Mouse (Mus musculus) kidney, embryonic 14.5 days (tissue): ENCODE results near the gene Ahdc1. TPM values are rescaled to one million over a fixed set of nuclear protein-coding genes. Genes with fewer than 3 reads are reported as not detected.

Experiments
- ATAC-seq: fragments of 200-750 bp; cut with Nextera tagmentation; 2 replicates; pipeline ENCODE4 v1.8.0; 2017; ENCODE audit warnings: moderate number of reproducible peaks, mild to moderate bottlenecking, moderate TSS enrichment, moderate library complexity; ENCODE audit not compliant: low FRiP score, low TSS enrichment
- H3K27ac ChIP-seq: fragments of 300-500 bp; sonication (generic); 2 replicates; pipeline ENCODE4 v1.5.1; 2014; ENCODE audit warnings: low read depth, mild to moderate bottlenecking, low read length, moderate library complexity, mixed read lengths
- H3K27me3 ChIP-seq: fragments of 300-500 bp; sonication (generic); 2 replicates; pipeline ENCODE4 v1.6.1; 2014; ENCODE audit warnings: mild to moderate bottlenecking, low read length; ENCODE audit not compliant: control insufficient read depth, insufficient read depth
- H3K36me3 ChIP-seq: fragments of 300-500 bp; sonication (generic); 2 replicates; pipeline ENCODE4 v1.6.1; 2014; ENCODE audit warnings: low read length, mixed read lengths; ENCODE audit not compliant: control insufficient read depth, insufficient read depth
- H3K4me1 ChIP-seq: fragments of 300-500 bp; sonication (generic); 2 replicates; pipeline ENCODE4 v1.6.1; 2014; ENCODE audit warnings: low read length, mixed read lengths; ENCODE audit not compliant: control insufficient read depth, insufficient read depth
- H3K4me2 ChIP-seq: fragments of 300-500 bp; sonication (generic); replicated peaks from 2 replicates; pipeline ENCODE4 v1.6.1; 2014; ENCODE audit warnings: low read depth, mild to moderate bottlenecking, low read length
- H3K4me3 ChIP-seq: fragments of 300-500 bp; sonication (generic); 2 replicates; pipeline ENCODE4 v1.5.1; 2014; ENCODE audit warnings: mild to moderate bottlenecking, low read length
- H3K9ac ChIP-seq: fragments of 300-500 bp; sonication (generic); 2 replicates; pipeline ENCODE4 v1.6.1; 2014; ENCODE audit warnings: low read depth, mild to moderate bottlenecking, low read length, moderate library complexity
- H3K9me3 ChIP-seq: fragments of 300-500 bp; sonication (generic); 2 replicates; pipeline ENCODE4 v1.6.1; 2016; ENCODE audit warnings: low read length; ENCODE audit not compliant: control insufficient read depth
- WGBS: fragments of 180-500 bp; shearing (Covaris S2); extraction: QIAGEN DNeasy Blood & Tissue Kit; methylation state at CpG from one replicate; pipeline ENCODE4 v1.1.7; 2014; 5-methylcytosine and 5-hydroxymethylcytosine counted together
- polyA plus RNA-seq: library from polyadenylated mRNA; unstranded; fragments of >200 nt; fragmentation: Nextera tagmentation; extraction: Ambion mirVana; gene quantifications from 2 replicates; pipeline ENCODE4 v1.2.1, GENCODE M21; 2014

Gene Ahdc1
- polyA plus RNA-seq, 1 experiment from 2014 or later: 12.1 TPM

- H3K27ac ChIP-seq: no peak overlapping the region
- no peaks in the 10 kb centered on the region for H3K9me3 ChIP-seq
- H3K27me3 ChIP-seq: no peaks in the 10 kb centered on the region
- WGBS: 70% methylated on average over 10 of the region's 10 CpGs
- ATAC-seq: no peak
- H3K4me3 ChIP-seq: no peak overlapping the region
- H3K9ac ChIP-seq: no peak overlapping the region
- H3K4me1 ChIP-seq: peaks cover 66% of the 10 kb centered on the region
- H3K36me3 ChIP-seq: peaks cover 11% of the 10 kb centered on the region; the same call in 1 of the 2 replicates
- H3K4me2 ChIP-seq: no peak overlapping the region
These were observed 16.7 kb downstream of the Ahdc1 start for GRCm38 (mm10) chr4:133027721-133028120.

GRCm38 (mm10) chr4:133028193-133028592, 17.1 kb downstream of the Ahdc1 start:
- H3K4me1 ChIP-seq: peaks cover 61% of the 10 kb centered on the region
- H3K9me3 ChIP-seq: no peaks in the 10 kb centered on the region

DNA sequence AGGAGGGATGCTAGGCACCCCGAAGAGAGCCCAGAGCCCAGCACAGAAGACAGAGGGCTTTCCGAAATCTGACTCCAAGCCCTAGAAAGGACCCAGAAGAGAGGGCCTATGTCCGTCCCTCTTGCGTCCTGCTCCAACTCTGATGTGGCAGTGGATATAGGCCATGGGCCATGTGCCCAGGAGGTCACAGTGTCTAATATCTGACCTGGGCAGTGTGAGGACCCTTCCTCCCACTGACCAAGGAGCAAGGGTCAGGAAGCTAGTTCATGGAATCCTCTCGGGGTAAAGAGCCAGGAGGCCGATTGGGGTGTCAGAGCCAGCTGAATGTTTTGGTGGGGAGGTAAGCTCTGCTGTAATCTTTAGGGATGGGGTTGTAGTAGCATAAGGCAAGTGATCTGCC, 17.8 kb downstream of the Ahdc1 start:
- H3K36me3 ChIP-seq: peaks cover 11% of the 10 kb centered on the region; the same call in 1 of the 2 replicates
- no peak for ATAC-seq
- no peak overlapping the region for H3K9ac ChIP-seq
- no peak overlapping the region for H3K4me3 ChIP-seq
- H3K27ac ChIP-seq: no peak overlapping the region
- 55% methylated on average over 6 of the region's 6 CpGs for WGBS
- H3K9me3 ChIP-seq: no peaks in the 10 kb centered on the region
- no peak overlapping the region for H3K4me2 ChIP-seq
- no peaks in the 10 kb centered on the region for H3K27me3 ChIP-seq
- H3K4me1 ChIP-seq: peaks cover 54% of the 10 kb centered on the region

More at GRCm38 (mm10) chr4:133028193-133028592, 17.1 kb downstream of the Ahdc1 start:
- no peak overlapping the region for H3K27ac ChIP-seq
- ATAC-seq: no peak
- peaks cover 11% of the 10 kb centered on the region; the same call in 1 of the 2 replicates for H3K36me3 ChIP-seq
- no peaks in the 10 kb centered on the region for H3K27me3 ChIP-seq
- no peak overlapping the region for H3K4me3 ChIP-seq
- no peak overlapping the region for H3K4me2 ChIP-seq
- no peak overlapping the region for H3K9ac ChIP-seq
- 86% methylated on average over 6 of the region's 6 CpGs for WGBS

DNA sequence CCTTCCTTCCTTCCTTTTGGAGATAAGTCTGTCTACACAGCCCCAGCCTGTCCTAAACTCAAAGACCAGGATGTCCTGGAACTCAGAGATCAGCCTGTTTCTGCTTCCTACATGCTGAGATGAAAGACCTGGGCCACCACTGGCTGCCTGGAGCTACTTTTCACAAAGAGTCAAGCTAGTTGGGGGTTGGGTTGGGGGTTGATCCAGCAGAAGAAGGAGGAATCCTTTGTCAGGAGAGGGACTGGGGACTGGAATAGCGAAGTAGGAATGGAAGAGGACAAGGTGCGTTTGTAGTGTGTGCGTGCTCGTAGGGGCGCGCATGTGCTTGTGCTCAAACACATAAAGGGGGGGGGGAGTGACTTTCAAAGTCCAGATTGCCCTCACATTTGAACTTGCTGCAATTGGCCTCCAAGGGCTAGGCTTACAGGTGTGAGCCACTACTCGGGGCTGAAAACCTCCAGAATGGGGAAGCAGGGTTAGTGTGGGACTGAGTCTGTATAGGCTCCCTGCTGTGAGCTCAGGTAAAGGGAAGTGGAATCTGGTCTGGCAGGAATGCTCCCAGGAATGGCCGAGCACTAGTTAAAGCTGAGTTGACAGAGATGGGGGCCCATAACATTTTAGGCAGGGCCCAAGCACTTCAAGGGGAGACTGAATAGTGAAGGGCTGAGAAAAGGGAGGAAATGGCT, 21.5 kb downstream of the Ahdc1 start:
- ATAC-seq: no peak
- H3K9ac ChIP-seq: no peak overlapping the region
- H3K4me1 ChIP-seq: peaks cover 36% of the 10 kb centered on the region
- H3K4me3 ChIP-seq: no peak overlapping the region
- no peaks in the 10 kb centered on the region; the same call in 1 of the 2 replicates for H3K36me3 ChIP-seq
- H3K9me3 ChIP-seq: no peaks in the 10 kb centered on the region
- no peak overlapping the region for H3K4me2 ChIP-seq
- no peaks in the 10 kb centered on the region for H3K27me3 ChIP-seq
- no peak overlapping the region for H3K27ac ChIP-seq
- WGBS: 93% methylated on average over 8 of the region's 8 CpGs

DNA sequence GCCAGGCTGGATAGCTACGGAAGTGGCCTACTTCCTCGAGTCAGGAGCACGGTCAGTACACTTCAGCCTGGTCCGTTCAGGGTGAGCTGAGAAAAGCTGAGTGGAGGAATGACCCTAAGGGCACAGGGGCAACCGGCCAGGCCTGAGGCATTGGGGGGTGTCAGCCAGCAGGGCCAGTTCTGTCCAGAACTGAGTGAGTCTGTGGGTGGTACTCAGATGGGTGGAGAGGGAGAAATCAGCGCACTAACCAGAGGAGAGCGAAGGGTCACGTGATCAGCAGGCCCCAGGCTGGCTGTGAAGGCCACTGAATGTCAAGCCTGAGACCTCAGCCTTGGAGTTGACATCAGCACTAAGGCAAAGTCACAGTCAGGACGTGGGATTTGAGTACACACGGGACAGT, 23.4 kb downstream of the Ahdc1 start:
- Histone ChIP-seq H3K4me2 (no peak overlapping the region), H3K27ac (no peak overlapping the region), H3K4me3 (no peak overlapping the region), H3K4me1 (peaks cover 27% of the 10 kb centered on the region), H3K9me3 (no peaks in the 10 kb centered on the region), H3K36me3 (no peaks in the 10 kb centered on the region), H3K9ac (no peak overlapping the region), H3K27me3 (no peaks in the 10 kb centered on the region)
- no peak for ATAC-seq
- 67% methylated on average over 10 of the region's 10 CpGs for WGBS

GRCm38 (mm10) chr4:133035446-133035845, 24.4 kb downstream of the Ahdc1 start:
- Histone ChIP-seq H3K36me3 (no peaks in the 10 kb centered on the region), H3K4me2 (no peak overlapping the region), H3K4me1 (peaks cover 27% of the 10 kb centered on the region), H3K9me3 (no peaks in the 10 kb centered on the region), H3K9ac (no peak overlapping the region), H3K27me3 (no peaks in the 10 kb centered on the region), H3K27ac (no peak overlapping the region; the same call in 1 of the 2 replicates), H3K4me3 (no peak overlapping the region)
- 87% methylated on average over 1 of the region's 1 CpGs for WGBS
- no peak for ATAC-seq

- WGBS: 84% methylated on average over 3 of the region's 3 CpGs
- Histone ChIP-seq H3K27ac (no peak overlapping the region), H3K36me3 (no peaks in the 10 kb centered on the region), H3K9me3 (no peaks in the 10 kb centered on the region), H3K4me2 (no peak overlapping the region), H3K4me3 (no peak overlapping the region), H3K9ac (no peak overlapping the region), H3K4me1 (peaks cover 32% of the 10 kb centered on the region), H3K27me3 (no peaks in the 10 kb centered on the region)
- no peak for ATAC-seq
These were observed 24.9 kb downstream of the Ahdc1 start for GRCm38 (mm10) chr4:133035946-133036345.

DNA sequence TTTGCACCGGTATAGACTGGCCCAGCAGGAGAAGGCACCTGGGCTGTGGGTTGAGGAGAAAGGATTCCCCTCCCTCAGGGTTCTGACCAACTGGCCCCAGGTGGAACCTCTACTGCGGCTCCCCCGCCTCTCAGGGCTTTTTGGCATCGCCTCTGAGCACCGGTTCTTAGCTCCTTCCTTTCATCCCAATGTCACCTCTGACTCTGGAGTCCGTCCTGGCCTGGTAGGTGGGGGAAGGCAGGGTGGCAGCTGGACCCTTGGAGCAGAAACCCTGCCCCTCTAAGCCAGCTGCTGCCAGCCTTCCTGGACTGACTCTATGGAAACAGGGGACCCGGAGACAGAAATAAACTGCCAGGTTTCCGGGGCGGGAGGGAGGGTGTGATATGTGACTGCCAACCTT, 26.2 kb downstream of the Ahdc1 start:
- ATAC-seq: no peak
- Histone ChIP-seq H3K27ac (no peak overlapping the region; the same call in 1 of the 2 replicates), H3K36me3 (no peaks in the 10 kb centered on the region), H3K4me2 (peak overlapping the region; percentile 100), H3K9ac (no peak overlapping the region), H3K9me3 (no peaks in the 10 kb centered on the region), H3K4me3 (no peak overlapping the region), H3K4me1 (peaks cover 45% of the 10 kb centered on the region), H3K27me3 (no peaks in the 10 kb centered on the region)
- whole genome bisulfite sequencing: 29% methylated on average over 9 of the region's 9 CpGs

- peak overlapping the region; percentile 100 for H3K4me2 ChIP-seq
- peaks cover 50% of the 10 kb centered on the region for H3K4me1 ChIP-seq
- no peak overlapping the region for H3K27ac ChIP-seq
- ATAC-seq: no peak
- WGBS: 24% methylated on average over 6 of the region's 6 CpGs
- H3K9me3 ChIP-seq: no peaks in the 10 kb centered on the region
- H3K27me3 ChIP-seq: no peaks in the 10 kb centered on the region
- no peak overlapping the region; the same call in 1 of the 2 replicates for H3K9ac ChIP-seq
- peak overlapping the region; percentile 70; the same call in 1 of the 2 replicates for H3K4me3 ChIP-seq
- H3K36me3 ChIP-seq: no peaks in the 10 kb centered on the region
These were observed 26.7 kb downstream of the Ahdc1 start for GRCm38 (mm10) chr4:133037798-133038197.
